Mouse (Mus musculus) limb, embryonic 15.5 days (tissue): ENCODE data around the gene Ffar3. TPM values are rescaled to one million over a fixed set of nuclear protein-coding genes. Genes with fewer than 3 reads are reported as not detected.

Experiments used
- ATAC-seq: fragments of 200-750 bp; cut with Nextera tagmentation; 2 replicates; pipeline ENCODE4 v1.8.0; 2017; ENCODE audit warnings: low read depth, moderate TSS enrichment; ENCODE audit not compliant: insufficient number of reproducible peaks, low FRiP score, low TSS enrichment
- H3K27ac ChIP-seq: fragments of 300-500 bp; sonication (generic); 2 replicates; pipeline ENCODE4 v1.5.1; 2015; ENCODE audit warnings: moderate library complexity, mild to moderate bottlenecking, inconsistent platforms
- H3K27me3 ChIP-seq: fragments of 300-500 bp; sonication (generic); 2 replicates; pipeline ENCODE4 v1.6.1; 2015; ENCODE audit warnings: inconsistent platforms
- H3K36me3 ChIP-seq: fragments of 300-500 bp; sonication (generic); 2 replicates; pipeline ENCODE4 v1.6.1; 2015; ENCODE audit warnings: inconsistent platforms
- H3K4me1 ChIP-seq: fragments of 300-500 bp; sonication (generic); 2 replicates; pipeline ENCODE4 v1.6.1; 2015; ENCODE audit warnings: inconsistent platforms
- H3K4me2 ChIP-seq: fragments of 300-500 bp; sonication (generic); 2 replicates; pipeline ENCODE4 v1.6.1; 2015; ENCODE audit warnings: mild to moderate bottlenecking, inconsistent platforms
- H3K4me3 ChIP-seq: fragments of 300-500 bp; sonication (generic); 2 replicates; pipeline ENCODE4 v1.5.1; 2015; ENCODE audit warnings: mild to moderate bottlenecking, inconsistent platforms
- H3K9ac ChIP-seq: fragments of 300-500 bp; sonication (generic); 2 replicates; pipeline ENCODE4 v1.6.1; 2015; ENCODE audit warnings: inconsistent platforms
- H3K9me3 ChIP-seq: fragments of 300-500 bp; sonication (generic); 2 replicates; pipeline ENCODE4 v1.6.1; 2016; ENCODE audit warnings: inconsistent platforms
- WGBS: fragments of 180-500 bp; shearing (Covaris S2); methylation state at CpG from one replicate; pipeline ENCODE4 v1.1.7; 2015; 5-methylcytosine and 5-hydroxymethylcytosine counted together
- polyA plus RNA-seq: library from polyadenylated mRNA; unstranded; fragments of >200 nt; fragmentation: Nextera tagmentation; extraction: Ambion mirVana; gene quantifications from 2 replicates; pipeline ENCODE4 v1.2.1, GENCODE M21; 2015

The Ffar3 gene
- polyA plus RNA-seq, 1 experiment from 2014 or later = not detected

DNA sequence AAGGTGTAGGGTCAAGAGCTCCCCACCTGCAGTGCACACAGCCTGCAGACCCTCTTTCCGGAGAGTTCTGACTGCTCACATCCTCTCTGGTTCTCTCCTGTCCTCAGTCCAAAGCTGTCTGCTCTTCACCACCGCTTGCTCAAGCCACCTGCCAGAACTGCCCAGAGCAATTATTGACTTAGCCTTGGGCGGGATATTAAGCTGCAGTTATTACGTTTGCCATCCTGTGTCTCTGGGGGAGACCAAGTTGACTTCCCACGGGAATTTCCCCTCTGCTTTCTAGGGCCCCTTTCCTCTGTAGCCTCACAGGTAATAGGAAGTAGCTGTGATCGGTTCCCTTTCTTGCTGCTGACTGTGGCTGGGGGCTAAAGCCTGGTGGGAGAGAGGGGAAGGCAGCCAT is 35.8 kb downstream of the Ffar3 start:
- 0 out of 2 replicates have a peak, but pooled peaks cover 4% of the 10 kb centered on the region for H3K4me1 ChIP-seq
- WGBS = 52% methylated on average over 6 of the region's 6 CpGs
- no peak overlapping the region for H3K27ac ChIP-seq
- no peak overlapping the region for H3K4me3 ChIP-seq
- H3K9me3 ChIP-seq = no peaks in the 10 kb centered on the region
- no peaks in the 10 kb centered on the region for H3K36me3 ChIP-seq
- ATAC-seq = no peak
- H3K27me3 ChIP-seq = no peaks in the 10 kb centered on the region
- no peak overlapping the region for H3K9ac ChIP-seq
- no peak overlapping the region for H3K4me2 ChIP-seq

DNA sequence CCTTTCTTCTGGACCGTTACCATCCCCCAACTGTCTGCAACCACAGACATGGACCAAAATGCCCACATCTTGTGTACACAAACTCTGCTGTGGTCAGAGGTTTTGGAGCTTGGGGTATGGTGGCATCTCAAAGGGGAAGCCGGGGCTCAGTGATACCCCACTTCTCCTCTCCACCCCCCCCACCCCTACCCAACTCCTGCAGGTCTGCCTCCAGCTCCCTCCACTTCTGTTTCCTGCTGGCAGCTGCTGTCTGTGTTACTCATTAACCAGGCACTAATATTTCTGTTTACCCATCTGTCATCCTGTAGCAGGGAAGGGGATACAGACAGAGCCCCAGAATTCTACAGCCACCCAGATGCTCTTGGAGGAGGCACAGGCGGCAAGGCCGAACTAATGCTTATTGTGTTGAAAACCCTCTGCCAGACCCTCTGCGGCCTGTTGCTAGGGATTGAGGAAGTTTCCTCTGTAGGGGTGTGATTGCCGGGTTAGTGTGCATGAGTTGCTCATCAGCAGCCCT is 43.6 kb downstream of the Ffar3 start:
- H3K9me3 ChIP-seq = no peaks in the 10 kb centered on the region
- H3K27me3 ChIP-seq = no peaks in the 10 kb centered on the region
- H3K36me3 ChIP-seq = no peaks in the 10 kb centered on the region
- no peak overlapping the region for H3K4me2 ChIP-seq
- H3K27ac ChIP-seq = no peak overlapping the region; the same call in 1 of the 2 replicates
- no peak overlapping the region for H3K9ac ChIP-seq
- WGBS = 61% methylated on average over 6 of the region's 6 CpGs
- no peaks in the 10 kb centered on the region; the same call in 1 of the 2 replicates for H3K4me1 ChIP-seq
- H3K4me3 ChIP-seq = no peak overlapping the region
- ATAC-seq = no peak

DNA sequence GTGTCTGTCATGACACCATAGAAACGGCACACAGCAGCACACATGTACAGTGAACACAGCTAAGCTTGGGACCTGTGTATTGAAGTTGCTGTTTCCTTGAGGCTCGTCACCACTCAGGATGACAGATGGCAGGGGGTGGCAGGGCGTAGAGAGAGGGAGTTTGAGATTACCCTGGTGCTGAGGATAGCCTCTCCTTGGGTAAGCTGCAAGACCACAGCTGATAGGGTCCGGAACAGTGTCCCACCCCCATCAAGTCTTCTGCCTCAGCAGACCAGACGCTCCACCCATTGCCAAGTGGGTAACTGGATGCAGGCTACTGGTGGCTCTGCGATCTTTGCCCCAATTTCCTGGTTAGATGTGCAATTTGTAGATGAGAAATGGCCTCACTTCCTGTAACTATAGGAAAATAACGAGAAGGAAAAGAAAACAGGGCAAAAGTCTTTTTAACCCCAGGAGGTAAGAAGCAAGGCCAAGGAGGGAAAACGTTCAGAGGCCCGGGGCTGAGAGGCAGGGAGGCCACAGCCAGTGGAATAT is 44.2 kb downstream of the Ffar3 start:
- Histone ChIP-seq H3K4me1 (no peaks in the 10 kb centered on the region; the same call in 1 of the 2 replicates), H3K4me3 (no peak overlapping the region), H3K36me3 (no peaks in the 10 kb centered on the region), H3K9ac (no peak overlapping the region), H3K27me3 (no peaks in the 10 kb centered on the region), H3K9me3 (no peaks in the 10 kb centered on the region), H3K4me2 (no peak overlapping the region), H3K27ac (no peak overlapping the region; the same call in 1 of the 2 replicates)
- 47% methylated on average over 9 of the region's 9 CpGs for WGBS
- no peak for ATAC-seq

- H3K4me3 ChIP-seq = no peak overlapping the region
- no peak overlapping the region for H3K9ac ChIP-seq
- WGBS = 57% methylated on average over 6 of the region's 6 CpGs
- H3K27ac ChIP-seq = no peak overlapping the region
- no peaks in the 10 kb centered on the region for H3K9me3 ChIP-seq
- no peak overlapping the region for H3K4me2 ChIP-seq
- ATAC-seq = no peak
- H3K27me3 ChIP-seq = no peaks in the 10 kb centered on the region
- H3K36me3 ChIP-seq = no peaks in the 10 kb centered on the region
- H3K4me1 ChIP-seq = no peaks in the 10 kb centered on the region; the same call in 1 of the 2 replicates
Observed at GRCm38 (mm10) chr7:30810319-30810718, 45.7 kb downstream of the Ffar3 start.

DNA sequence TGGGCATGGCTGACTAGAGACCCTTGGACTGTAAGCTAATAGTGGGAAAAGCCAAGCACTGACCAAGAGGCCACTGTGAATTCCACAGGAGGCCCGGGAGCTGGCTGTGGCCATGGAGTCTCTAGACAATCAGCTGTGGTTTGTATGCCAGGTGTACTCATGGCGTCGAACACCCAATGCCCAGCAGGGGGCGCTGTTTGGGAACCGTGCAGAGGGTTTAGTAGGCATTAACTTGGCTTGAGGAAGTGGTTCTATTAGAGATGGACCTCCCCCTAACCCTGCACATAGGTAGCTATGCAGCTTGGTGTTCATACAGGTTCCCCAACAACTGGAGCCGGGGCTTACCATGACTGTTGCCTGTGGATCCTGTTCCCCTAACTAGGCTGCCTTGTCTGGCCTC is 50.1 kb downstream of the Ffar3 start:
- no peaks in the 10 kb centered on the region for H3K9me3 ChIP-seq
- 51% methylated on average over 6 of the region's 6 CpGs for WGBS
- no peak overlapping the region for H3K4me2 ChIP-seq
- H3K27ac ChIP-seq = no peak overlapping the region
- H3K36me3 ChIP-seq = no peaks in the 10 kb centered on the region
- H3K4me1 ChIP-seq = no peaks in the 10 kb centered on the region
- no peak overlapping the region for H3K4me3 ChIP-seq
- H3K27me3 ChIP-seq = no peaks in the 10 kb centered on the region
- ATAC-seq = no peak
- H3K9ac ChIP-seq = no peak overlapping the region

Other genes starting within 250 kb of the Ffar3 start
- 0.45 and 0.58 TPM in 2 replicates for gene Upk1a, start 243.3 kb downstream of the Ffar3 start, polyA plus RNA-seq
- 739 and 763 TPM in 2 replicates for gene Cox6b1, start 230.0 kb downstream of the Ffar3 start, polyA plus RNA-seq
- gene Etv2, start 220.3 kb downstream of the Ffar3 start, polyA plus RNA-seq = not detected in 2 replicates
- 104 and 114 TPM in 2 replicates for gene Rbm42, start 205.9 kb downstream of the Ffar3 start, polyA plus RNA-seq
- gene Haus5, start 191.2 kb downstream of the Ffar3 start, polyA plus RNA-seq = 33.6 and 34.4 TPM in 2 replicates
- not detected in 2 replicates for gene Pmis2, start 184.6 kb downstream of the Ffar3 start, polyA plus RNA-seq
- gene 2200002J24Rik, start 157.3 kb downstream of the Ffar3 start, polyA plus RNA-seq = 1.1 and 1.4 TPM in 2 replicates
- gene Atp4a, start 144.0 kb downstream of the Ffar3 start, polyA plus RNA-seq = 0.19 and 0.99 TPM in 2 replicates
- gene Tmem147, start 126.6 kb downstream of the Ffar3 start, polyA plus RNA-seq = 197 and 199 TPM in 2 replicates
- 0.52 and 0.66 TPM in 2 replicates for gene Gapdhs, start 112.5 kb downstream of the Ffar3 start, polyA plus RNA-seq
- 293 and 299 TPM in 2 replicates for gene Sbsn, start 104.7 kb downstream of the Ffar3 start, polyA plus RNA-seq
- gene Dmkn, start 92.4 kb downstream of the Ffar3 start, polyA plus RNA-seq = 913 and 939 TPM in 2 replicates
- 3,274 and 3,770 TPM in 2 replicates for gene Krtdap, start 68.3 kb downstream of the Ffar3 start, polyA plus RNA-seq
- 0.27 TPM in 1 of 2 replicates, not detected in the other for gene Ffar2, start 32.4 kb downstream of the Ffar3 start, polyA plus RNA-seq
- not detected in 2 replicates for gene Ffar1, start 5.4 kb upstream of the Ffar3 start, polyA plus RNA-seq
- gene Cd22, start 24.2 kb upstream of the Ffar3 start, polyA plus RNA-seq = 0.04 and 0.11 TPM in 2 replicates
- gene Mag, start 58.7 kb upstream of the Ffar3 start, polyA plus RNA-seq = 1.3 and 1.4 TPM in 2 replicates
- not detected in 2 replicates for gene Hamp2, start 68.5 kb upstream of the Ffar3 start, polyA plus RNA-seq
- gene Hamp, start 87.9 kb upstream of the Ffar3 start, polyA plus RNA-seq = not detected in 2 replicates
- 22.3 and 23.4 TPM in 2 replicates for gene Usf2, start 100.6 kb upstream of the Ffar3 start, polyA plus RNA-seq
- gene Lsr, start 117.3 kb upstream of the Ffar3 start, polyA plus RNA-seq = 37.1 and 39.5 TPM in 2 replicates
- 2.4 and 2.7 TPM in 2 replicates for gene Fam187b, start 117.6 kb upstream of the Ffar3 start, polyA plus RNA-seq
- gene Fxyd5, start 186.3 kb upstream of the Ffar3 start, polyA plus RNA-seq = 42.3 and 52.6 TPM in 2 replicates
- 13.1 and 19.0 TPM in 2 replicates for gene Fxyd7, start 195.3 kb upstream of the Ffar3 start, polyA plus RNA-seq
- 107 and 155 TPM in 2 replicates for gene Fxyd1, start 201.0 kb upstream of the Ffar3 start, polyA plus RNA-seq
- gene Lgi4, start 203.2 kb upstream of the Ffar3 start, polyA plus RNA-seq = 0.58 and 0.88 TPM in 2 replicates
- gene Fxyd3, start 220.5 kb upstream of the Ffar3 start, polyA plus RNA-seq = 76.1 and 91.8 TPM in 2 replicates